Mouse (Mus musculus): Measurements from ENCODE around the gene Setx. TPM values are rescaled to one million over a fixed set of nuclear protein-coding genes. Genes with fewer than 3 reads are reported as not detected.
"Not testable (repeated sequence)": the region's sequence is repeated elsewhere in the genome, so short reads cannot be mapped to it uniquely, and the experiment has no call there.

The Setx gene
- polyA plus RNA-seq (2015; fragmentation: Nextera tagmentation; extraction: Ambion mirVana), result 4.6 and 4.9 TPM in 2 replicates

- Histone ChIP-seq H3K36me3 (ENCODE audit: control insufficient read depth, insufficient read depth, low read length) (no peaks in the 10 kb centered on the region), H3K9me3 (ENCODE audit: control insufficient read depth, low read length) (no peaks in the 10 kb centered on the region), H3K27ac (ENCODE audit: low read length) (peak within 1 kb of the TSS; percentile 94), H3K27me3 (replicated peaks; ENCODE audit: control insufficient read depth, insufficient read depth, low read length) (no peaks in the 10 kb centered on the region), H3K4me1 (ENCODE audit: control insufficient read depth, insufficient read depth, low read length) (peaks cover 6% of the 10 kb centered on the region), H3K4me2 (ENCODE audit: low read depth, low read length) (peak within 1 kb of the TSS; percentile 74), H3K4me3 (ENCODE audit: low read length) (peak within 1 kb of the TSS; percentile 86), H3K9ac (ENCODE audit: low read depth, low read length) (peak within 1 kb of the TSS; percentile 92)
- WGBS, result 63% methylated on average over 14 of the region's 14 CpGs
- ATAC-seq, result no peak
Measured at GRCm38 (mm10) chr2:29123907-29124569, at the start of gene Setx. Gene Setx (plus strand): TSS chr2:29124181.

- H3K9me3 ChIP-seq (ENCODE audit: control insufficient read depth, low read length), result no peaks in the 10 kb centered on the region
Measured at GRCm38 (mm10) chr2:29074676-29075075, 49.3 kb upstream of the Setx start.

GRCm38 (mm10) chr2:29075331-29076070 is 48.5 kb upstream of the Setx start:
- Histone ChIP-seq H3K36me3 (ENCODE audit: control insufficient read depth, insufficient read depth, low read length) (peaks cover 21% of the 10 kb centered on the region; the same call in 1 of the 2 replicates), H3K9me3 (ENCODE audit: control insufficient read depth, low read length) (no peaks in the 10 kb centered on the region), H3K9ac (ENCODE audit: low read depth, low read length) (no peak overlapping the region), H3K27me3 (replicated peaks; ENCODE audit: control insufficient read depth, insufficient read depth, low read length) (no peaks in the 10 kb centered on the region), H3K27ac (ENCODE audit: low read length) (no peak overlapping the region), H3K4me3 (ENCODE audit: low read length) (no peak overlapping the region), H3K4me1 (ENCODE audit: control insufficient read depth, insufficient read depth, low read length) (no peaks in the 10 kb centered on the region), H3K4me2 (ENCODE audit: low read depth, low read length) (no peak overlapping the region)
- ATAC-seq, result no peak
- 83% methylated on average over 11 of the region's 11 CpGs for WGBS

More at GRCm38 (mm10) chr2:29074676-29075075, 49.3 kb upstream of the Setx start:
- H3K27me3 ChIP-seq (replicated peaks; ENCODE audit: control insufficient read depth, insufficient read depth, low read length), result no peaks in the 10 kb centered on the region
- peaks cover 19% of the 10 kb centered on the region; the same call in 1 of the 2 replicates for H3K36me3 ChIP-seq (ENCODE audit: control insufficient read depth, insufficient read depth, low read length)
- no peak overlapping the region for H3K4me3 ChIP-seq (ENCODE audit: low read length)
- no peak overlapping the region for H3K4me2 ChIP-seq (ENCODE audit: low read depth, low read length)
- H3K4me1 ChIP-seq (ENCODE audit: control insufficient read depth, insufficient read depth, low read length), result no peaks in the 10 kb centered on the region
- ATAC-seq, result no peak
- no peak overlapping the region for H3K27ac ChIP-seq (ENCODE audit: low read length)
- H3K9ac ChIP-seq (ENCODE audit: low read depth, low read length), result no peak overlapping the region
- WGBS, result 96% methylated on average over 7 of the region's 7 CpGs

GRCm38 (mm10) chr2:29076226-29076625 is 47.8 kb upstream of the Setx start:
- no peaks in the 10 kb centered on the region for H3K27me3 ChIP-seq (replicated peaks; ENCODE audit: control insufficient read depth, insufficient read depth, low read length)
- peaks cover 19% of the 10 kb centered on the region; the same call in 1 of the 2 replicates for H3K36me3 ChIP-seq (ENCODE audit: control insufficient read depth, insufficient read depth, low read length)
- no peak overlapping the region for H3K9ac ChIP-seq (ENCODE audit: low read depth, low read length)
- 88% methylated on average over 2 of the region's 2 CpGs for whole genome bisulfite sequencing
- no peak overlapping the region for H3K4me3 ChIP-seq (ENCODE audit: low read length)
- H3K27ac ChIP-seq (ENCODE audit: low read length), result no peak overlapping the region
- ATAC-seq, result no peak
- H3K4me2 ChIP-seq (ENCODE audit: low read depth, low read length), result no peak overlapping the region
- H3K4me1 ChIP-seq (ENCODE audit: control insufficient read depth, insufficient read depth, low read length), result no peaks in the 10 kb centered on the region
- no peaks in the 10 kb centered on the region for H3K9me3 ChIP-seq (ENCODE audit: control insufficient read depth, low read length)

- Histone ChIP-seq H3K27me3 (replicated peaks; ENCODE audit: control insufficient read depth, insufficient read depth, low read length) (no peaks in the 10 kb centered on the region), H3K4me1 (ENCODE audit: control insufficient read depth, insufficient read depth, low read length) (no peaks in the 10 kb centered on the region), H3K4me2 (ENCODE audit: low read depth, low read length) (no peak overlapping the region), H3K36me3 (ENCODE audit: control insufficient read depth, insufficient read depth, low read length) (peaks cover 4% of the 10 kb centered on the region; the same call in 1 of the 2 replicates), H3K9me3 (ENCODE audit: control insufficient read depth, low read length) (no peaks in the 10 kb centered on the region), H3K27ac (ENCODE audit: low read length) (no peak overlapping the region), H3K9ac (ENCODE audit: low read depth, low read length) (no peak overlapping the region), H3K4me3 (ENCODE audit: low read length) (no peak overlapping the region)
- no peak for ATAC-seq
- 66% methylated on average over 3 of the region's 3 CpGs for WGBS
Measured at GRCm38 (mm10) chr2:29081965-29082364, 42.0 kb upstream of the Setx start.

- ATAC-seq, result no peak
- 93% methylated on average over 7 of the region's 7 CpGs for WGBS
- Histone ChIP-seq H3K4me1 (ENCODE audit: control insufficient read depth, insufficient read depth, low read length) (no peaks in the 10 kb centered on the region), H3K4me3 (ENCODE audit: low read length) (no peak overlapping the region), H3K27ac (ENCODE audit: low read length) (no peak overlapping the region), H3K9me3 (ENCODE audit: control insufficient read depth, low read length) (no peaks in the 10 kb centered on the region), H3K9ac (ENCODE audit: low read depth, low read length) (no peak overlapping the region), H3K4me2 (ENCODE audit: low read depth, low read length) (no peak overlapping the region), H3K27me3 (replicated peaks; ENCODE audit: control insufficient read depth, insufficient read depth, low read length) (no peaks in the 10 kb centered on the region), H3K36me3 (ENCODE audit: control insufficient read depth, insufficient read depth, low read length) (no peaks in the 10 kb centered on the region)
Measured at GRCm38 (mm10) chr2:29086026-29086425, 38.0 kb upstream of the Setx start.

- 83% methylated on average over 6 of the region's 6 CpGs for WGBS
- not testable (repeated sequence) for H3K4me1 ChIP-seq (ENCODE audit: control insufficient read depth, insufficient read depth, low read length); H3K27ac ChIP-seq (ENCODE audit: low read length); H3K27me3 ChIP-seq (replicated peaks; ENCODE audit: control insufficient read depth, insufficient read depth, low read length); ATAC-seq; H3K9ac ChIP-seq (ENCODE audit: low read depth, low read length); H3K4me3 ChIP-seq (ENCODE audit: low read length); H3K36me3 ChIP-seq (ENCODE audit: control insufficient read depth, insufficient read depth, low read length); H3K9me3 ChIP-seq (ENCODE audit: control insufficient read depth, low read length); H3K4me2 ChIP-seq (ENCODE audit: low read depth, low read length)
Measured at GRCm38 (mm10) chr2:29089276-29089675, 34.7 kb upstream of the Setx start.

GRCm38 (mm10) chr2:29095674-29096073 is 28.3 kb upstream of the Setx start:
- Histone ChIP-seq H3K4me1 (ENCODE audit: control insufficient read depth, insufficient read depth, low read length) (no peaks in the 10 kb centered on the region), H3K9ac (ENCODE audit: low read depth, low read length) (no peak overlapping the region), H3K4me3 (ENCODE audit: low read length) (no peak overlapping the region), H3K27me3 (replicated peaks; ENCODE audit: control insufficient read depth, insufficient read depth, low read length) (no peaks in the 10 kb centered on the region), H3K9me3 (ENCODE audit: control insufficient read depth, low read length) (no peaks in the 10 kb centered on the region), H3K4me2 (ENCODE audit: low read depth, low read length) (no peak overlapping the region), H3K36me3 (ENCODE audit: control insufficient read depth, insufficient read depth, low read length) (no peaks in the 10 kb centered on the region), H3K27ac (ENCODE audit: low read length) (no peak overlapping the region)
- 85% methylated on average over 8 of the region's 8 CpGs for WGBS
- ATAC-seq, result no peak

- Histone ChIP-seq H3K27ac (ENCODE audit: low read length) (no peak overlapping the region), H3K4me1 (ENCODE audit: control insufficient read depth, insufficient read depth, low read length) (no peaks in the 10 kb centered on the region), H3K9me3 (ENCODE audit: control insufficient read depth, low read length) (no peaks in the 10 kb centered on the region), H3K9ac (ENCODE audit: low read depth, low read length) (no peak overlapping the region), H3K27me3 (replicated peaks; ENCODE audit: control insufficient read depth, insufficient read depth, low read length) (no peaks in the 10 kb centered on the region), H3K36me3 (ENCODE audit: control insufficient read depth, insufficient read depth, low read length) (no peaks in the 10 kb centered on the region), H3K4me2 (ENCODE audit: low read depth, low read length) (no peak overlapping the region), H3K4me3 (ENCODE audit: low read length) (no peak overlapping the region)
- no peak for ATAC-seq
- 67% methylated on average over 4 of the region's 4 CpGs for WGBS
Measured at GRCm38 (mm10) chr2:29096751-29097150, 27.2 kb upstream of the Setx start.

Measured in intestine, embryonic 16.5 days (tissue).